Mouse (Mus musculus): Measurements from ENCODE around the gene 4930550L24Rik.

Gene 4930550L24Rik

DNA sequence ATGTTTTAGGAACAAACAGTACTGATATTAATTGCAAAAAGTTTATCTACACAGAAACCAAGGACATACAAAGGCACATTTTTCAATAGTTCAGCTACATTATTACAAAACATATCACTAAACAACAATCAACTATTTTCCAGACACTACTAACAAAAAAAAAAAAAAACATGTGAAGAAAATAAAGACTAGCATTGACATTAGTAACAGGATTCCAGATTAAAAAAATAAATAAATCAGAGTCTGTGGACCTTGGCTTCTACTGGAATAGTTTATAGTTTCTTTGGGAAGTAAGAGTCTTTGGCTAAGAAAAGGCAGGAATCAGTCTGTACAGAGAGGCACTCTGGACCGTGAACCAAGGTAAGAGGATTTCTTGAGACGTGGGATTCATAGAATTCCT is at the start of gene 4930550L24Rik:
TSS of gene 4930550L24Rik (plus strand) at position 301 of the 400 bp plus-strand sequence.
- DNase-seq (ENCODE audit: low read depth, low spot score): no peak

DNA sequence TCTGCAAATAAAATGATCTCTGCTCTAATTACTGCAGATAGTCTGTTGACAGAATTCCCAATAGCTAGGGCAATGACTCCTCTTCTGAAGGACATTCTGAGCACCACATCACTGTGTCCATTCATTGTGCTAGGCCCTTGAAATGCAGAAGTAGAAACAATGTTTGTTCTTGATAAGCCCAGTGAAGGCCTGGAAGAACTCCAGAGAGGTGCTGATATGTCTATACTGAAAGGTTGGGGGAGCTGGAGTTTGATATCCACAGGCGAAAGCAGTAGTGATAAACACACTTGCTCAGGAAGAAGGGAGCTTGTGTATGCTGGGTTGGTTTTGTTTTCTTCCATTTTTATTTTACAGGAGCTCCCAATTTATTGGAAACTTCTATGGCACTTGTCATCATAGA is 8.4 kb upstream of the 4930550L24Rik start:
- no peak for DNase-seq (ENCODE audit: low read depth, low spot score)

DNA sequence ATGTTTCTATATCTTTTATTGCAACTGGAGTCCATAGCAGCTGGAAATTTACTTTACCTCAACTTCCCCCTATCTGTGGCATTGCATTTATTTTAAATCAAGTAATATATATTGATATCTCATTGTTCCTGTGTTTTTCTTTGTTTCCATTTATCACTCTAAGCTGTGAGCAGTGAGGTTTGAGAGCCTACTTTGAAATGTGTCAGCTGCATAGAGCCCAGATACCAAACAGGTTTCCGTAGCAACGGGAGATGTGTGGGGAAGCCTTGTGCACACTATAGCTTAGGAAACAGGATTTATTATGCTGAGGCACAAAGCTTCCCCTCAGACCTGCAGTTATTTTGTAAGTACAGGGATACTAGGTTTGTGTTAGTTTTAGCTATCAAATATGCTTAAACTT is 58.8 kb downstream of the 4930550L24Rik start:
- DNase-seq (ENCODE audit: low read depth, low spot score): no peak
